Mouse (Mus musculus): ENCODE data around the gene Mgat5.

The Mgat5 gene

DNA sequence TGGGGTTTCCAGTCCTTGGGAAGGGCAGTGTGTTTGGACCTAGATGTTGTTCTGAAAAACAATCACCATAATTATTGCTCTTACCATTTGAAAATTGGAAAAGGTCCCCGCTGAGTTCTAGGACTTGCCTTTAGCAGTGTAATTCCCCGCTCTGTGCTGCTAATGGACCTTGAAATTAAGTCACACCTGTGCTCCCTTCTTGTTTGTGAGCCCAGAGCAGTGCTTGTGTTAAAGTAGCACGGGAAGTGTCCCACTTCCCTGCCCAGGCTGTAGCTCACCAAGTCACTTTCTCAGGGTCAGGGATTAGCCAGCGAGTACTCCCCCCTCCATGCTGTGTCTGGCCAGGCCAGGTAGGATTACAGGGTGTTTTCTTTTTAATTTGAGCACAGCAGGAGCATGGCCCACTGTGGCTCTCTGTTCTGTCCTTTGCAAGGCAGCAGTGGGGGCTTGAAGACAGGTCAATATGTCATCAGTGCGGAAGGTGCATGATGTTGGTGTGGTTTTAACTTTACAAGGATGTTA, 123.6 kb downstream of the Mgat5 start:
- DNase-seq (ENCODE audit: extremely low spot score, low read depth, low spot score) = no peak

DNA sequence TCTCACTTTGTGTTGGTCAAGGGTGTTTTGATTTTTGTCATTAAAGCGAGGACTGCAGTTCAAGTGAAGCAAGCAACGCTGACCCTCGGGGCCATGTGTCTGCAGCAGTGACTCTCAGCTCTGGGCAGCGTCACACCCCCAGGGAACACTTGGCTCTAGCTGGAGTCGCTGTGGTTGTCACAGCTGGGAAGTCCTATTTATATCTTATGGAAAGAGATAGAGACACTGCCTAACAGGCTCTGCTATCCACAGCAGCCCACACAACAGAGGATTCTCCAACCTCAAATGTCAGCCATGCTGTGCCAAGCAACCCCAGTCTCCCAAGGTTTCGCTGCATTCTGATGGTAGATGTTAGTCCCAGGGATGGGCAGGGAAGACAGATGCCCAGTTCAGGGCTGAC, 125.0 kb downstream of the Mgat5 start:
- no peak for DNase-seq (ENCODE audit: extremely low spot score, low read depth, low spot score)

DNA sequence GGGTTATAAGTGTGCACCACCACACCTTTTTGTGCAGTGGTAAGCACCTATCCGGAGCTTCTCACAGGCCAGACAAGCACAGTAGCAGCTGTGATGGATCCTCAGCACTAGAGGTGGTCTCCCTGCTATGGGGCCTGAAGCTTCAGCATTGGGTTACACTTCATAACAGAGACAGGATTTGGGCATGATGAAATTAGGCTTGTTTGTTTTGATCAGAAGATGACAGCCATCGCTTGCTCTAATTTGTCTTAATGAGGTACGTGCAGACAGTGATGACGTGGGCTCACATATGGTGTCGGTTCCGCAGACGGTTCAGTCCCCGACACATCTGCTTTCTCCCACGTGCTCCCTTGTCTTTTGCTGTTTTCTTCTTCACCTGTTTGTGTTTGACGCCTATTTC, 132.9 kb downstream of the Mgat5 start:
- no peak for DNase-seq (ENCODE audit: extremely low spot score, low read depth, low spot score)

DNA sequence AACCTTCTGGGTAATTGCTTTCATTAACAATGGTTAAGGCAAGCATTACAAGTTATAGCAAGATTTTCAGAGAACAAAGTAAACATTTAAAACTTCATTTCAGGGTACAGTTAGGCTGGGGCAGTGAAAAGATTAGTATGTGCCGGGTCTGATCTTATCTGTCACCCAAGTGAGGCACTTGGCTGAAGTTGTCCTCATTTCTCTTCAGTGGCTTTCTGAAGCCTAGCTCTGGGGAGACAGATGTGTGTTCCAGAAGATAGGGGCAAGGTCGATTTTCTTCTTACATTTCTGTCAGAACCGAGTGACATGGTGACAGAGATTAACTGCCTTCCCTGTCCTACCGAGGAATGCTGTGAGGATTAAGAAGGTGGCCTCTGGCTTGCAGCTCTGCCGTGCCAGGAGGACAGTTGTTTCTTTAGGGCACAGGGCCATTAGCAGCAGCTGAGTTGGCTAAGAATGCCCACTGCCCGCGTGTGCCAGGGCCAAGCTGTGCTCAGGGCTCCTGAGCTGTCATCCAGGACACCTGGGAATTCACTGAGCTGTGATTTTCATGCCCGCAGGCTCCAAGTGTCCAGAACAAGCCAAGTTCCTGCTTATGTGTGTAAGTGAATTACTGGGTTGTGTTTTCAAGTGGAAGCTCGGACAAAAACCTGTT, 134.1 kb downstream of the Mgat5 start:
- no peak for DNase-seq (ENCODE audit: extremely low spot score, low read depth, low spot score)

DNA sequence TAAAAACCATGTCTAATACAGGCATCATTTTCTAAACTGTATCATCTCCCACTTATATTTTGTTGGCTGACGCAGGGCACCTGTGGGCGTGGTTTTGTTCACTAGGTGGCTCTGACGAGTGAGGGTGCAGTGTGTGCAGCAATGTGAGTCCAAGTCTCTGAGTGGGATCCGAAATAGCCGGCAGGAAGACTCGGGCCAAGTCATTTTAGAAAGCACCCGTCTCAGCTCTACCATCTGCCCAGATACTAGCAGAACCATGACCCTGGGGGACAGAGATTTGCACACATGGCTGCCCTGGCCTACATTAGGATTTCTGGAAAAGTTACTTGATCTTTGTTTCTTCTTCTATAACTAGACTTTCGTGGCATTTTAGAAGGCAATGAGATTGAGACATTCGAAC, 135.5 kb downstream of the Mgat5 start:
- no peak for DNase-seq (ENCODE audit: extremely low spot score, low read depth, low spot score)

DNA sequence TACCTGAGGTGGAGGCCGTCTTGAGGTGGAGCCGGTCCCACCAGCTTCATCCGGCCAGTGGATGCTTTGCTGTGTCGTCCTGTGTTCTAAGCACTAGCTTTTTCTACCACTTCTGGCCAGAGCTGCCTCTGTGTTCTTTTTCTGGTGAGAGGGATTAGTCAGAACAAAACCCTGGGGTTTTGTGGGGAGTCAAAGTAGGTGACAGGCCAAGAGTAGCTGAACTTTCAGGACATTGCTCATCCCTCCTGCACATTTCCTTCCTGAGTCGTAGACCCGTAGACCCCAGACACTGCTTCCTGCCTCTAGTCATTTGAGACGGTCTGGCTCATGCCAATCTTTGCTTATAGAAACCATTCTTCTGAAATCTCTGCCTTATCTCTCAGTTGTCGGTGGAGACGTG, 140.1 kb downstream of the Mgat5 start:
- no peak for DNase-seq (ENCODE audit: extremely low spot score, low read depth, low spot score)

DNA sequence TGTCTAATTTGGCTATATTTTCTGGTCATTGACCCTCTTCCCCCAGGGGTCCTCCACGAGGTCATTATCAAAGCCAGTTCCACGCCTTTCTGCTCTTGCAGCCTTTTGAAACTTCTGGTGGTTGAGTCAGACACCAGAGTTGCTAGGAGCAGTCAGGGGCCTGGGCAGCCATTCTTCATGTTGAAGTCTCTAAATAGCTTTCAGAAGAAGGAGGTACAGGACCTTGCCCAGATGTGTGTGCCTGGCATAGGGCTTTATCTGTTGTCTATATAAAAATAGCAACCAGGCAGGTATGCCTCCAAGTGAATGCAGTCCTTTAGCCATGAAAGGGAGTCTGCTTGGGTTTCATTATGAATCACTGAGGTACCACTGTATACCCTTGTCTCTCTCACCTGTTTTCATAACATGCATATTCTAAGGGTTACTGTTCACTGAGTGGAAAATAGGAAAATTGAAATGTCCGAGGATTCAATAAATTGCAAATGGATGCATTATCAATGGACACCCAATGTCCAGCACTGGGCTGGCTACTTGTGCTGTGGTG, 141.9 kb downstream of the Mgat5 start:
- DNase-seq (ENCODE audit: extremely low spot score, low read depth, low spot score) = no peak

DNA sequence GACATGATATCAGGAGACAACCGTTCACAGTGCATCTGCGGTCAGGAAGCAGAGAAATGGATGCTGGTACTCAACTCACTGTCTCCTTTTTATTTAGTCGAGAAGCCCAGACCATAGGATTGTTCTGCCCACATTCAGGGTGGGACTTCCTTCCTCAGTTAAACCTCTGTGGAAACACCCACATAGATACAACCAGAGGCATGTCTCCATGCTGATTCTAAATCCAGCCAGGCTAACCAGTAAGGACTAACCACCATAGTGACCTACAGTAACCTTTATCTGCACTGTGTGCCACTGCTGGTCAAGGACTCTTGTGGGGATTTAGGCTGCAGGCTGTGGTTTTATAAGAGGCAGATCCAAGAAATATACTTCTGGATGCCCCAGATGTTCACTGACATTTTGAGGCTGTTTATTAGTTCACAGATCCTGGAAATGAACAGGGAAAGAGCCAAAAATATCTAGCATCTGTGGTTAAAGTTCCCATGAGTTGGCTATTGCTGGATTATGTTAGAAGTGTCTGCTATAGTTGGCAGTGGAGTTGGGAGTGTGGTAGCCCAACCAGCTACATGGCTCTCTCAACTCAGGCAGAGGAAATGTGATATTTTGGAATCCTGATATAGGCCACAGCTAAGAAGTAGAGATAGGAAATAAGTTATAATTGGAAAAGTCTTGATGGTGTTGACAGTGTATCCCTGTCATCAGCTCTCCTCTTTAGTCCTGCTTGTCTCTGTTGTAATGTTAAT, 143.2 kb downstream of the Mgat5 start:
- no peak for DNase-seq (ENCODE audit: extremely low spot score, low read depth, low spot score)

DNA sequence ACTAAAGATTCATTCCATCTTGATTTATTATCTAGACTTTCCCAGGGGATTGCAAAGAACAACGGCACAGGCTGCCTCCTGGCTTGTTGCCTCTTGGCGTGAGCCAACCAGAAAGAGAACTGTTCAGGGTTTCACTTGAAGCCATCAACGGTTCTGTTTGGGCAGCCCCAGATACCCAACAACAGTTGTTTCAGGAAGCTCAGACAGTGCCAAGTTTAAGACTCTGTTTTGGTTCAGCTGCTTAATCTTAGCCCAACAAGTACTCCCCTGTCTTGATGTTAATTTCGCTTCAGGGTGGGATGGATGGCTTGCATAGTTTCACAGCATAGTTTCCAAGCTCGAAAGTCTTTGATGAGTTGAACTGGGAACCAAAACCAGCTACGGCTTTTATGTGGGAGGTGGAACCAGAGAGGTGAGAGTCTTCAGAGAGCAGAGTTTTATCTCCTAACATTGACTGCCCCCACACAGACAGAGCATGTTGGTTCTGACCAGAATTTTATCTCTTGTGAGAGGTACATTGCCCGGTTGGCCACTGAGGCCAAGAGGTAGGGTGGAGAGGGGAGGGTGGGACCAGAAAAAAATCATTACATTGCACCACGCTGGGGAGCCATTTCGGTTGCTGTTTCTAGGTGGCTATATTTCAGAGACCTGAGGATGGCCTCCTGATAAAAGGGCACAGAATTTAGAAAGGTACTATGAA, 144.0 kb downstream of the Mgat5 start:
- no peak for DNase-seq (ENCODE audit: extremely low spot score, low read depth, low spot score)

DNA sequence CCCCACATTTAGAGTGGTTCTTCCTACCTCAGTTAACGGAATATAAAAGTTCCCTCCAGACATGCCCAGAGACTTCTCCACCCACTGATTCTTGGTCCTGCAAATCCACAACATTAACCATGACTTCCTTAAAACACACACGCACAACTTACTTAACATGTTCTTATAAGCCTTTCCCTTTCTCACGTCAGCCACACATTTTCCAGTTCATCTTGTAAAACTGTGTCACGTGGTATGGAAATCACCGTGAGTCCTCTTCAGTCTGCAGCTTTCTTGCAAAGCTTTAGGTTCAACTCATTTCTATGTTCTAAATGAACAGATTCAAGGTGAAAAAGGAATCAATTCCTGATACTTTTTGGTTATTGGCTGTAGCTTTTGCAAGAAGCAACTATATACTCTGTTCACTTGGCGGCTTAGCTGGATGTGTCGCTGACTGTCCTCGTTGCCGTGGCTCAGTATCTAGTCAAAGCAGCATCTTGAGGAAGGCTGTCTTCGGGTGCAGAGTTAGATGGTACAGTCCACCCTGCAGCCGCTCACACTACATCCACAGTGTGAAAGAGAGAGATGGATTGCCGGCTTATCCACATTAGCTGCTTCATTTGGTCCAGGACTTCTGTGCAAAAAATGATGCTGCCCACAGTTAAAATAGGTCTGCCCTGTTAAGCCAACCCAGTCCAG, 146.7 kb downstream of the Mgat5 start:
- DNase-seq (ENCODE audit: extremely low spot score, low read depth, low spot score) = no peak

DNA sequence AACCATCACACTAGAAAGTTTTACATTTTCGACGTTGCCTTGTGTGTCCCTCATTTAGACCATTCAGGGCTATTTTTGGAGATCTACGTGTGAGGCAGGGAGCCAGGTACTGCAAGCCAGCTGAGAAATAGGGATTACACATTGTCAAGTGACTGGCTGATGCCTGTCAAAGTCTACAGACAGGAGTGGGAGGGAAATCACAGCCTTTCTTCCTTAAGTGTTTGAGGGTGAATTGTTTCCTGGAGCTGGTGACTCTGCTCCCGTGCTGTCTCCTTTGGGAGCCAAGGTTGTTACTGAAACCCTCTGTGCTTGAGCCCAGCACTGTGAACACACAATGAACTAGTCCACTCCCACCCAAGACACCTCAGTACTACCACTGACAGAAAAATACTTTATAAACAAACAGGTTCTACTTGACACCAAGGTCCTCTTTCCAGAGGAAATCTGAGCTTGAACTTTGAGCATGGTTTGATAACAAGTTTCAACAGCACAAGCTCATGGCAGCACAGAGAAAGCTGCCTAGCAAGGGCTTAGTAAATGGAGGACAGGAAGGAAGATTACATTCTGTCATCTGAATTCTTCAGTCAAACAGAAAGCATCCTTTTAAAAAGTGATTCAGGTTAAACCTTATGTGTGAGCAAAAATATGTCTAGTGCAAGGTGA, 147.4 kb downstream of the Mgat5 start:
- no peak for DNase-seq (ENCODE audit: extremely low spot score, low read depth, low spot score)

DNA sequence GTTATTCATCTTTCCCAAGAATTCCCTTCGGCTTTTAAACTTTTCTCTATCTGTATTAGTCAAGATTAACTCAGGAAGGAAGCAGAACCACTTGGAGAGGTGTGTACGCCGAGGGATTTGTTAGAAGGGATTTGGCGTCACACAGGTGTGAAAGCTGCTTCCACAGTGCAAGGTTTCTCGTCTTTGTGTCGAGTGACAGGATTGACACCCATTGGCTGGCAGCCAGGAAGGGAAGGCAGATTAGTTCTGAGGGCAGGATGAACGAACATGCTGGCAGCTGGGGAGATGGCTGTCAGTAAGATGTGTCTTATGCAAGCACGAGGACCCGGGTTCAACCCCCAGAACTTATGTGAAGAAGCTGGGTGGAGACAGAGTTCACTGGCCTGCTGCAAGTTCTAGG, 148.6 kb downstream of the Mgat5 start:
- DNase-seq (ENCODE audit: extremely low spot score, low read depth, low spot score) = no peak

DNA sequence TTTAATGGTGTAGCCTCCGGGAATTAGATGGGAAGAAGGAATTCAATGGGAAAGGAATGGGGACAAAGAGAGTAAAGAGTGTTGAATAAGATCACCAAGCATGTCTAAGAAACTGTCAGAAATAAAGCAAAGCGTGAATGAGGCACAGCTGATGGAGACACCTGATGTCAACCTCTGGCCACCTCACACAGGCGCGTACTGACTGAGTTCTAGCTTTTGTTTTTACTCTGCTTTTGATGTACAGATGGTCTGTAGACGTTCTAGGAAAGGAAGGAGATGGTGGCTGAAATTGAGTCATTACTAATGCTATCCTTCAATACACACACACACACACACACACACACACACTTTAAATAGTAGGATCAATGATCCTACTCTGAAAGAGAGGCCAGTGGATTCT, 149.3 kb downstream of the Mgat5 start:
- no peak for DNase-seq (ENCODE audit: extremely low spot score, low read depth, low spot score)

DNA sequence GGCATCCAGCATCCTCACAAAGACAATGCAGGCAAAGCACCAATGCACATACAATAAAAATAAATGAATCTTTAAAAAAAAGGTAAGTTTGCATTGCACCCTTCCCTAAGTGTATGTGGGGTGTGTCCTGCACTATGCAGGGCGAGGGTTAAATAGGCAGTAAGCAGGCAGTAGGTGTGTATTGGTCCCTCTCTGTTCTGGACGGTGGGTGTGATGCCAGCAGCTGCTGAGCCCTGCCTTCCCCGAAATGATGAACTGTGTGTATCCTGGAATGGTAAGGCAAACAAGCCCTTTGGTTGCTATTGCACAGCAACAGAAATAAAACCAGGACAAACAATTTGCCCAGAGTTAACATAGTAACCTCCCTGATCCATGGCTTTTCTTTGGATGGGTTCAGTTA, 150.2 kb downstream of the Mgat5 start:
- DNase-seq (ENCODE audit: extremely low spot score, low read depth, low spot score) = no peak

DNA sequence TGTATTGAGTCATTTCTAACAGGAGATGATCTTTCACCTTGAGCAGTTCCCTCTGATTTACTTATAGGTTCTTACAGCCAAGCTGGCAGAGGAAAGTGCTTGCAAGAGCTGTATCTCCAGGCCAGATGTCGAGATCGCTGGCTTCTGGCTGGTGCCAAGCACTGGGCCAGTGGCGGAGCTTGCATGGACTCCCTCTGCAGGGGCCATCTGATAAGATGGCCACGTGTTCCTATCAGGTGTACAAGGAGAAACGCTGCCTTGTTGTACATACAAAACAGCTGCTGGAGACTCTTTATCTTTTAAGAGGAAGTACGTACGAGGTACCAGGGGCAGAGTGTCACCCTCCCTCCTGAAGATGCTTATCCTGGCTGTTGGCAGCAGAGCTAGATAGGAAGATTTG, 158.8 kb downstream of the Mgat5 start:
- DNase-seq (ENCODE audit: extremely low spot score, low read depth, low spot score) = no peak

DNA sequence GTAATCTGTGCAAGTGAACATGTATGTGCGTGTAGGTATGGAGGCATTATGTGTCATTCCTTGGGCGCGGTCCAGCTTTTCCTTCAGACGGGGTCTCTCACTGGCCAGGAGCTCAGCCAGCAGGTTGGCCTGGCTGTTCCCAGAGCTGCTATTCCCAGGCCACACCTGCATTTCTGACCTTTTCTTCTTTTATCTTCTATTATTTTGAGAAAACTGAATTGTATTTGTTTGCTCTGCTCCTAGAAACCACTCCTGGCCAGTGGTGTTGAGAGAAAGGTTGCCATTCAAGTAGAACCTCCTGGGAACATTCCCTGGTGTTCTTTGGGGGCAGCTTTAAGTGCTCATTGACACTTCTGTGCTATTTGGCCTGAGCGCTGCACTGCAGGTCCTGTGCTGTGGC, 160.9 kb downstream of the Mgat5 start:
- DNase-seq (ENCODE audit: extremely low spot score, low read depth, low spot score) = no peak

DNA sequence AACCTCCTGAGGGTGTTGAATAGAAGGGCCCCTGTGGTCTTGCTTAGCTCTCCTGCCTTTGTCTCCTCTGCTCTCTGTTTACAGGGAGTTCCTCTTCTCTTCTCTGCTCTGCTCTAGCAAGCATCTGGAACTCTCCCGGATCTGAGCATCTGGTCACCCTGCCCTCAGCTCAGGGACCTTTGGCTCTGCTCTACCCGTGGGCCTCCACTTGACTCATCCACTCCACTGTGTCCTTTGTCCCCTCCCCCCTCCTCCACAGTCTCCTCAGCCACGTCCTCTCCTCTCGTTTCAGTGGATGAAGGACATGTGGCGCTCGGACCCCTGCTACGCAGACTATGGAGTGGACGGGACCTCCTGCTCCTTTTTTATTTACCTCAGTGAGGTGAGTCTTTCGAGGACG, 161.3 kb downstream of the Mgat5 start:
- DNase-seq (ENCODE audit: extremely low spot score, low read depth, low spot score) = no peak

DNA sequence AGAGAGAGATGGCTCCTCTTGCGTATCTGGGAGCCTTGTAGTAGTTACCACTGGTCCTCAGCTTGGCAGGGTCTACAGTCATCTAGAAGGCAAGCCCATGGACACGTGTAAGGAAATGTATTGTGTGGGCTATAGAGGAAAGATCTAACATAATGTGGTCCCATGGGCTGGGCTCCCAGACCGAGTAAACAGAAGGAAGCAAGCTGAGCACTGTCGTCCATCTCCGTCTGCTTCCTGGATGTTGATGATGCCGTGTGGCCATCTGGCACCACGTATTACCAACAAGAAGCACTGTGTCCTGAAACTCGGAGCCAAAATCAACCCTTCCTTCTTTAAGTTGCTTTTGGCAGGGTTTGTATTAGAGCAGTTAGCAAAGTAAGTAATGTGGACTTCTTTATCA, 163.7 kb downstream of the Mgat5 start:
- DNase-seq (ENCODE audit: extremely low spot score, low read depth, low spot score) = no peak

DNA sequence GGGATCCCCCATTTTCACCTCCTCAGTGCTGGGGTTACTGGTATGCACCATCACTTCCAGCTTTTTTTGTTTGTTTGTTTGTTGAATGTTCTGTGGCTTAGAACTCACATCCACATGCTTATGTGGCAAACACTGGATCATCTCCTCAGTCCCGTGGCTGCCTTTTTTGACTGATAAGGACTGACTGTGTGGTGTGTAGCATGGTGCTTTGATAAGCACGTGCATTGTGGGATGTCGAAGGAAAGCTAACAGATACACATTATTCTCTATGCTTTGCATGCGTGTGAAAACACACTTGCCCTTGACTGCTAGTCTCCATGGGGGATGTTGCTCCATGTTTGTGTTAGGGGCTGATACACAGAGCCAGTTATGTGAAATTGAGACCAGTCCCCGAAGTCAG, 164.7 kb downstream of the Mgat5 start:
- DNase-seq (ENCODE audit: extremely low spot score, low read depth, low spot score) = no peak

DNA sequence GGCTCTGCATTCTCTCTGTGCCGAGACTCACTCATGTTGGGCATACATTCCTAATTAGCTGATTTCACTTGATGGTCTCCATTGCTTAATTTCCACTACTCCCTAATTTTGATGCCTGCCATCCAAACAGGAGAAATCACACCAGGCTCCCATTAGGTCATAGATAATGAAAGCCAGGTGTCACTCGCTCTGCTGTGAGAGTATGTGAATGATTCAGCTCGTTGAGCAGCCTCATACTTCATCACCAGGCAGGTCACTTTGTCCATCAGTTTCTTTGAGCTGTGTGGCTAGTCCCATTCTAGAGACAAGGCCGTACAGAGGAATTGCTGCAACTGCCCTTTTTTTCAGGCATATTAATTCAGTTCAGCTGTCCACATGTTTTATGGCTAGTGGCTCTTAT, 167.3 kb downstream of the Mgat5 start:
- no peak for DNase-seq (ENCODE audit: extremely low spot score, low read depth, low spot score)

DNA sequence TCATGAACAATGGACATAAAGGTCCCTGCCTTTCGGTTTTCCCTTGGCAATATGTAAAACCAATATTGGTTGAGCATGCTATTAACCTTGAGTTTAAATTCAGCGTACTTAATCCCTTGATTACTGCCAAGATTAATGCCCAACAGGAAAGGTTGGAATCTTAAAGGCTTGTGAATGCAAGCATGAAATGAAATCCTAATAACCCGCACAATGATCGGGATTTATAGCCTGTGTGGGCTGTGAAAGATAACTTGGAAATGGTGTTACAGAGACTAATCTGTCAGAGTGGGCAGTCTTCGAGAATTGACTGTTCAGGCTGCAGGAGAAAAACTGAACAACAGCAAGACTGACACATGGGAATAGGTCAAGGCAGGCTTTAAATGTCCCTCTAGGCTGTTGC, 168.7 kb downstream of the Mgat5 start:
- DNase-seq (ENCODE audit: extremely low spot score, low read depth, low spot score) = no peak

Data from hindlimb bud, embryonic 11.5 days (tissue).